Mouse (Mus musculus): ENCODE results near the gene Slc35g1. TPM values are rescaled to one million over a fixed set of nuclear protein-coding genes. Genes with fewer than 3 reads are reported as not detected.
A peak's percentile ranks its signal among the peaks of the same experiment; 100 is the strongest.
"Not testable (repeated sequence)": the region's sequence is repeated elsewhere in the genome, so short reads cannot be mapped to it uniquely, and the experiment has no call there.

The Slc35g1 gene
- polyA plus RNA-seq, 1 experiment from 2014 or later = 8.9 TPM

GRCm38 (mm10) chr19:38373371-38373770, 22.4 kb upstream of the Slc35g1 start:
- H3K36me3 ChIP-seq (ENCODE audit: control insufficient read depth, insufficient read depth, low read length) = no peaks in the 10 kb centered on the region
- H3K27me3 ChIP-seq (ENCODE audit: control insufficient read depth, insufficient read depth, low read length) = no peaks in the 10 kb centered on the region
- H3K9me3 ChIP-seq (ENCODE audit: control insufficient read depth, low read depth, low read length) = no peaks in the 10 kb centered on the region
- no peak overlapping the region for H3K4me3 ChIP-seq (ENCODE audit: low read depth, low read length)
- H3K4me2 ChIP-seq (replicated peaks; ENCODE audit: low read depth, low read length) = no peak overlapping the region
- H3K27ac ChIP-seq (ENCODE audit: low read length) = no peak overlapping the region; the same call in 1 of the 2 replicates
- H3K4me1 ChIP-seq (ENCODE audit: control insufficient read depth, insufficient read depth, low read length) = peaks cover 4% of the 10 kb centered on the region; the same call in 1 of the 2 replicates
- no peak overlapping the region for H3K9ac ChIP-seq (replicated peaks; ENCODE audit: low read depth, low read length)
- ATAC-seq (ENCODE audit: insufficient number of reproducible peaks, insufficient read depth, low FRiP score, low read depth) = no peak
- 25% methylated on average over 2 of the region's 2 CpGs for WGBS

GRCm38 (mm10) chr19:38383769-38384168, 12.0 kb upstream of the Slc35g1 start:
- Histone ChIP-seq H3K4me2 (replicated peaks; ENCODE audit: low read depth, low read length) (no peak overlapping the region), H3K9ac (replicated peaks; ENCODE audit: low read depth, low read length) (no peak overlapping the region), H3K27me3 (ENCODE audit: control insufficient read depth, insufficient read depth, low read length) (no peaks in the 10 kb centered on the region), H3K4me1 (ENCODE audit: control insufficient read depth, insufficient read depth, low read length) (0 out of 2 replicates have a peak, but pooled peaks cover 4% of the 10 kb centered on the region), H3K4me3 (ENCODE audit: low read depth, low read length) (no peak overlapping the region), H3K27ac (ENCODE audit: low read length) (no peak overlapping the region), H3K9me3 (ENCODE audit: control insufficient read depth, low read depth, low read length) (no peaks in the 10 kb centered on the region), H3K36me3 (ENCODE audit: control insufficient read depth, insufficient read depth, low read length) (no peaks in the 10 kb centered on the region)
- ATAC-seq (ENCODE audit: insufficient number of reproducible peaks, insufficient read depth, low FRiP score, low read depth) = no peak
- WGBS = 84% methylated on average over 12 of the region's 12 CpGs

DNA sequence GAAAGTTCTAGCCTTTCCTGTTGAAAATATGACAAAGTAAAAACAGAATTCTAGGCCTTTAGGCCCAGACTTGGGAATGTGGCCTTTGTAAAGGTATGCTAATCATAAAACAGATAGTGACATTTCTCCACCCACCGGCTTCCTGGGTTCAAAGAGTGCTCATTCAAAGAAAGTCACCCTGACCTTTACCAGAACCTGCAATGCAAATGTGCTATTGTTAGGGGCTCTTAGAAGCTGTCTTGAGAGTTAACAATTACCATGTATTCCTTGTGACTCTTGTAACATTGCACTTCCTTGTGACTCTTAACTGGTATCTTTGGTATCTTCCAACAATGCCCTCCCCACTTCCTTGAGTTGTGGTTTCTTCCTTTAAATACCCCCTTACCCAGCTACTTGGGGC, 8.8 kb upstream of the Slc35g1 start:
- 74% methylated on average over 1 of the region's 1 CpGs for WGBS
- H3K4me1 ChIP-seq (ENCODE audit: control insufficient read depth, insufficient read depth, low read length) = not testable (repeated sequence)

GRCm38 (mm10) chr19:38387835-38388234, 7.9 kb upstream of the Slc35g1 start:
- Histone ChIP-seq H3K4me3 (ENCODE audit: low read depth, low read length) (no peak overlapping the region), H3K4me1 (ENCODE audit: control insufficient read depth, insufficient read depth, low read length) (0 out of 2 replicates have a peak, but pooled peaks cover 2% of the 10 kb centered on the region), H3K9me3 (ENCODE audit: control insufficient read depth, low read depth, low read length) (no peaks in the 10 kb centered on the region), H3K27me3 (ENCODE audit: control insufficient read depth, insufficient read depth, low read length) (no peaks in the 10 kb centered on the region), H3K27ac (ENCODE audit: low read length) (no peak overlapping the region), H3K36me3 (ENCODE audit: control insufficient read depth, insufficient read depth, low read length) (no peaks in the 10 kb centered on the region), H3K4me2 (replicated peaks; ENCODE audit: low read depth, low read length) (no peak overlapping the region), H3K9ac (replicated peaks; ENCODE audit: low read depth, low read length) (no peak overlapping the region)
- WGBS = 87% methylated on average over 4 of the region's 4 CpGs
- no peak for ATAC-seq (ENCODE audit: insufficient number of reproducible peaks, insufficient read depth, low FRiP score, low read depth)

More for the DNA sequence above, 8.8 kb upstream of the Slc35g1 start:
- not testable (repeated sequence) for H3K27ac ChIP-seq (ENCODE audit: low read length); H3K4me2 ChIP-seq (replicated peaks; ENCODE audit: low read depth, low read length); H3K9ac ChIP-seq (replicated peaks; ENCODE audit: low read depth, low read length); H3K9me3 ChIP-seq (ENCODE audit: control insufficient read depth, low read depth, low read length); H3K36me3 ChIP-seq (ENCODE audit: control insufficient read depth, insufficient read depth, low read length); H3K27me3 ChIP-seq (ENCODE audit: control insufficient read depth, insufficient read depth, low read length); ATAC-seq (ENCODE audit: insufficient number of reproducible peaks, insufficient read depth, low FRiP score, low read depth); H3K4me3 ChIP-seq (ENCODE audit: low read depth, low read length)

- Histone ChIP-seq H3K9me3 (ENCODE audit: control insufficient read depth, low read depth, low read length) (no peaks in the 10 kb centered on the region), H3K27ac (ENCODE audit: low read length) (no peak overlapping the region), H3K4me1 (ENCODE audit: control insufficient read depth, insufficient read depth, low read length) (no peaks in the 10 kb centered on the region), H3K27me3 (ENCODE audit: control insufficient read depth, insufficient read depth, low read length) (no peaks in the 10 kb centered on the region), H3K4me2 (replicated peaks; ENCODE audit: low read depth, low read length) (peak overlapping the region; percentile 79), H3K36me3 (ENCODE audit: control insufficient read depth, insufficient read depth, low read length) (no peaks in the 10 kb centered on the region), H3K4me3 (ENCODE audit: low read depth, low read length) (peak overlapping the region; percentile 54), H3K9ac (replicated peaks; ENCODE audit: low read depth, low read length) (0 out of 2 replicates have a peak overlapping the region, but pooled peaks have one; percentile 57)
- ATAC-seq (ENCODE audit: insufficient number of reproducible peaks, insufficient read depth, low FRiP score, low read depth) = no peak
- WGBS = 34% methylated on average over 8 of the region's 8 CpGs
Measured at GRCm38 (mm10) chr19:38396633-38396970, 822 bp downstream of the Slc35g1 start.

DNA sequence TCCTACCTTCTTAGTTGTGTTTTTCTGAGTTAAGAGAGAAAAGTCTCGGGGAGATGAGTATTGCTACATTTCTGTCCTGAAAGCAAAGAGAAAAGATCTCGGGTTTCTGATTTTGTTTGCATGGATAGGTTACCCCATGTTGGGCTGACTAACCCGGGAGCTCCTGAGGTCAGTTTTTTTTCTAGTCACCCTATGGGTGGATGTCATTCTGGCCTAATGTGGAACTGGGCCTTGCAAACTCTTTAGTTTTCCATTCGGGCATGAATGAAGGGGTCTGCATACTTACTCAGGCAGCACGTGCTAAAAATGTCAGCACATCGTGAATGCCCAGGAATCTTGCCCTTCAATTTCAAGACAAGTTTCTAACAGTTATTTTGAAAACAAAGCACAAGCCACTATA, 1.2 kb downstream of the Slc35g1 start:
- 60% methylated on average over 6 of the region's 6 CpGs for WGBS
- Histone ChIP-seq H3K27me3 (ENCODE audit: control insufficient read depth, insufficient read depth, low read length) (no peaks in the 10 kb centered on the region), H3K36me3 (ENCODE audit: control insufficient read depth, insufficient read depth, low read length) (no peaks in the 10 kb centered on the region), H3K4me3 (ENCODE audit: low read depth, low read length) (peak overlapping the region; percentile 54; the same call in 1 of the 2 replicates), H3K9me3 (ENCODE audit: control insufficient read depth, low read depth, low read length) (no peaks in the 10 kb centered on the region), H3K9ac (replicated peaks; ENCODE audit: low read depth, low read length) (no peak overlapping the region), H3K4me1 (ENCODE audit: control insufficient read depth, insufficient read depth, low read length) (no peaks in the 10 kb centered on the region), H3K27ac (ENCODE audit: low read length) (no peak overlapping the region), H3K4me2 (replicated peaks; ENCODE audit: low read depth, low read length) (peak overlapping the region; percentile 79)
- ATAC-seq (ENCODE audit: insufficient number of reproducible peaks, insufficient read depth, low FRiP score, low read depth) = no peak

- ATAC-seq (ENCODE audit: insufficient number of reproducible peaks, insufficient read depth, low FRiP score, low read depth) = no peak
- no peak overlapping the region for H3K4me2 ChIP-seq (replicated peaks; ENCODE audit: low read depth, low read length)
Measured at GRCm38 (mm10) chr19:38398966-38399365, 3.2 kb downstream of the Slc35g1 start.

GRCm38 (mm10) chr19:38400851-38401250, 5.1 kb downstream of the Slc35g1 start:
- no peaks in the 10 kb centered on the region for H3K27me3 ChIP-seq (ENCODE audit: control insufficient read depth, insufficient read depth, low read length)
- 81% methylated on average over 2 of the region's 2 CpGs for whole genome bisulfite sequencing
- no peak overlapping the region for H3K9ac ChIP-seq (replicated peaks; ENCODE audit: low read depth, low read length)
- no peak for ATAC-seq (ENCODE audit: insufficient number of reproducible peaks, insufficient read depth, low FRiP score, low read depth)
- no peak overlapping the region for H3K4me3 ChIP-seq (ENCODE audit: low read depth, low read length)
- no peak overlapping the region for H3K27ac ChIP-seq (ENCODE audit: low read length)
- H3K9me3 ChIP-seq (ENCODE audit: control insufficient read depth, low read depth, low read length) = no peaks in the 10 kb centered on the region
- no peak overlapping the region for H3K4me2 ChIP-seq (replicated peaks; ENCODE audit: low read depth, low read length)
- no peaks in the 10 kb centered on the region for H3K4me1 ChIP-seq (ENCODE audit: control insufficient read depth, insufficient read depth, low read length)
- no peaks in the 10 kb centered on the region for H3K36me3 ChIP-seq (ENCODE audit: control insufficient read depth, insufficient read depth, low read length)

More at GRCm38 (mm10) chr19:38398966-38399365, 3.2 kb downstream of the Slc35g1 start:
- 88% methylated on average over 8 of the region's 8 CpGs for WGBS
- Histone ChIP-seq H3K4me3 (ENCODE audit: low read depth, low read length) (no peak overlapping the region), H3K4me1 (ENCODE audit: control insufficient read depth, insufficient read depth, low read length) (no peaks in the 10 kb centered on the region), H3K9me3 (ENCODE audit: control insufficient read depth, low read depth, low read length) (no peaks in the 10 kb centered on the region), H3K27me3 (ENCODE audit: control insufficient read depth, insufficient read depth, low read length) (no peaks in the 10 kb centered on the region), H3K9ac (replicated peaks; ENCODE audit: low read depth, low read length) (no peak overlapping the region), H3K27ac (ENCODE audit: low read length) (no peak overlapping the region), H3K36me3 (ENCODE audit: control insufficient read depth, insufficient read depth, low read length) (no peaks in the 10 kb centered on the region)

- Histone ChIP-seq H3K4me1 (ENCODE audit: control insufficient read depth, insufficient read depth, low read length) (no peaks in the 10 kb centered on the region), H3K9me3 (ENCODE audit: control insufficient read depth, low read depth, low read length) (no peaks in the 10 kb centered on the region), H3K36me3 (ENCODE audit: control insufficient read depth, insufficient read depth, low read length) (no peaks in the 10 kb centered on the region), H3K27ac (ENCODE audit: low read length) (no peak overlapping the region), H3K4me3 (ENCODE audit: low read depth, low read length) (no peak overlapping the region), H3K4me2 (replicated peaks; ENCODE audit: low read depth, low read length) (no peak overlapping the region), H3K9ac (replicated peaks; ENCODE audit: low read depth, low read length) (no peak overlapping the region), H3K27me3 (ENCODE audit: control insufficient read depth, insufficient read depth, low read length) (no peaks in the 10 kb centered on the region)
- 84% methylated on average over 2 of the region's 2 CpGs for WGBS
- ATAC-seq (ENCODE audit: insufficient number of reproducible peaks, insufficient read depth, low FRiP score, low read depth) = no peak
Measured at GRCm38 (mm10) chr19:38401416-38401815, 5.6 kb downstream of the Slc35g1 start.

Measured in stomach, embryonic 14.5 days (tissue).